In genomic region chr8:13287304-13287691, GRCm38 (mm10) we compare ENCODE assay signal across 8 mouse cellular contexts. TPM values are rescaled to one million over a fixed set of nuclear protein-coding genes. Genes with fewer than 3 reads are reported as not detected.
DNase-seq lines count a peak whose midpoint lies in the region; ATAC-seq and TF ChIP-seq lines count a peak whose summit lies in the region.

No protein-coding gene starts in this region.

- no peaks in the 10 kb centered on the region for H3K27me3 ChIP-seq in embryonic facial prominence, embryonic 14.5 days (replicated peaks; ENCODE audit: control insufficient read depth, insufficient read depth, low read length)
- H3K27me3 ChIP-seq in limb, embryonic 15.5 days, result no peaks in the 10 kb centered on the region
- H3K27me3 ChIP-seq in midbrain, embryonic 16.5 days (ENCODE audit: control insufficient read depth, insufficient read depth, low read depth, low read length), result no peaks in the 10 kb centered on the region

- TF ChIP-seq POLR2A in bone marrow, adult 2 months (IDR thresholded peaks at IDR 0.05; ENCODE audit: borderline replicate concordance, control insufficient read depth, low read depth, low read length), result peak; percentile 83

- WGBS in bone marrow, adult 2 months, result under 1% methylated on average over 34 of the region's 34 CpGs
- 0% methylated on average over 21 of the region's 34 CpGs for WGBS in embryonic facial prominence, embryonic 14.5 days
- WGBS in limb, embryonic 15.5 days, result under 1% methylated on average over 29 of the region's 34 CpGs
- under 1% methylated on average over 34 of the region's 34 CpGs for WGBS in midbrain, embryonic 16.5 days

- H3K9ac ChIP-seq in embryonic facial prominence, embryonic 14.5 days (ENCODE audit: low read depth, low read length), result peak overlapping the region; percentile 77
- peak overlapping the region; percentile 75 for H3K9ac ChIP-seq in limb, embryonic 15.5 days
- peak overlapping the region; percentile 74 for H3K9ac ChIP-seq in midbrain, embryonic 16.5 days (ENCODE audit: low read depth, low read length)

- H3K9me3 ChIP-seq in embryonic facial prominence, embryonic 14.5 days (ENCODE audit: control insufficient read depth, low read length), result no peaks in the 10 kb centered on the region
- no peaks in the 10 kb centered on the region for H3K9me3 ChIP-seq in limb, embryonic 15.5 days
- no peaks in the 10 kb centered on the region for H3K9me3 ChIP-seq in midbrain, embryonic 16.5 days (replicated peaks; ENCODE audit: control insufficient read depth, low read length, poor library complexity, severe bottlenecking)

- peak; percentile 64 for ATAC-seq in embryonic facial prominence, embryonic 14.5 days (ENCODE audit: low read depth)
- peak; percentile 69 for ATAC-seq in limb, embryonic 15.5 days (ENCODE audit: insufficient number of reproducible peaks, low FRiP score, low TSS enrichment, low read depth)
- peak; percentile 80 for ATAC-seq in midbrain, embryonic 16.5 days

- H3K36me3 ChIP-seq in embryonic facial prominence, embryonic 14.5 days (ENCODE audit: control insufficient read depth, insufficient read depth, low read length), result 0 out of 2 replicates have a peak, but pooled peaks cover 8% of the 10 kb centered on the region
- peaks cover 5% of the 10 kb centered on the region for H3K36me3 ChIP-seq in limb, embryonic 15.5 days
- H3K36me3 ChIP-seq in midbrain, embryonic 16.5 days (ENCODE audit: control insufficient read depth, insufficient read depth, low read length), result no peaks in the 10 kb centered on the region

- H3K4me1 ChIP-seq in bone marrow, adult 2 months (ENCODE audit: control insufficient read depth, insufficient read depth, low read length), result peaks cover 2% of the 10 kb centered on the region; the same call in 1 of the 2 replicates
- H3K4me1 ChIP-seq in embryonic facial prominence, embryonic 14.5 days (ENCODE audit: control insufficient read depth, insufficient read depth, low read length), result peaks cover 15% of the 10 kb centered on the region
- peaks cover 14% of the 10 kb centered on the region for H3K4me1 ChIP-seq in limb, embryonic 15.5 days
- H3K4me1 ChIP-seq in midbrain, embryonic 16.5 days (ENCODE audit: control insufficient read depth, insufficient read depth, low read length), result peaks cover 23% of the 10 kb centered on the region

- peak overlapping the region; percentile 99 for H3K4me3 ChIP-seq in bone marrow, adult 2 months (replicated peaks; ENCODE audit: control insufficient read depth, low read depth, low read length)
- H3K4me3 ChIP-seq in embryonic facial prominence, embryonic 14.5 days (ENCODE audit: low read depth, low read length), result peak overlapping the region; percentile 89
- peak overlapping the region; percentile 89 for H3K4me3 ChIP-seq in limb, embryonic 15.5 days
- peak overlapping the region; percentile 76 for H3K4me3 ChIP-seq in midbrain, embryonic 16.5 days (ENCODE audit: low read depth, low read length)

- H3K27ac ChIP-seq in bone marrow, adult 2 months (ENCODE audit: control insufficient read depth, insufficient read depth, low read depth, low read length, poor library complexity), result peak overlapping the region; percentile 100
- peak overlapping the region; percentile 76 for H3K27ac ChIP-seq in embryonic facial prominence, embryonic 14.5 days (replicated peaks; ENCODE audit: low read depth, low read length)
- peak overlapping the region; percentile 92 for H3K27ac ChIP-seq in limb, embryonic 15.5 days
- H3K27ac ChIP-seq in midbrain, embryonic 16.5 days (ENCODE audit: low read length), result peak overlapping the region; percentile 93

- peak overlapping the region; percentile 92 for H3K4me2 ChIP-seq in embryonic facial prominence, embryonic 14.5 days (ENCODE audit: low read depth, low read length)
- H3K4me2 ChIP-seq in limb, embryonic 15.5 days, result peak overlapping the region; percentile 74
- peak overlapping the region; percentile 95 for H3K4me2 ChIP-seq in midbrain, embryonic 16.5 days (ENCODE audit: low read length)

- no peak for TF ChIP-seq CTCF in bone marrow, adult 2 months (IDR thresholded peaks at IDR 0.05; ENCODE audit: control insufficient read depth, insufficient read depth, low read length)

- peak; percentile 93 for DNase-seq in A20 (ENCODE audit: low read depth, low spot score)
- peak; percentile 87 for DNase-seq in embryonic facial prominence, embryonic 14.5 days (ENCODE audit: low spot score)
- DNase-seq in heart, adult 18-20 months, result peak; percentile 90 to 95
- DNase-seq in kidney, adult 18-20 months, result peak; percentile 94
- peak; percentile 86 to 91 for DNase-seq in spleen, postnatal 10 days (ENCODE audit: low spot score in 2 of 2)

RNA-seq across cellular contexts. Expression of gene Dcun1d2, which starts 0.6 kb away (rescaled TPM):
- 5.7 and 7.4 TPM in 2 replicates for polyA plus RNA-seq in bone marrow, adult 2 months (2011; ENCODE audit: insufficient read depth, insufficient read length, low replicate concordance, missing spikeins)
- polyA plus RNA-seq in embryonic facial prominence, embryonic 14.5 days (2014; fragmentation: Nextera tagmentation; extraction: Ambion mirVana), result 27.5 and 28.7 TPM in 2 replicates
- total RNA-seq in heart, adult 18-20 months (2021), result 10 to 100 TPM; 64.4 to 68.7 TPM
- 29.7 and 32.0 TPM in 2 replicates for polyA plus RNA-seq in limb, embryonic 15.5 days (2015; fragmentation: Nextera tagmentation; extraction: Ambion mirVana)
- 35.5 and 35.9 TPM in 2 replicates for polyA plus RNA-seq in midbrain, embryonic 16.5 days (2015; fragmentation: Nextera tagmentation; extraction: Ambion mirVana)

RNA-seq across cellular contexts. Expression of gene Tmco3, which starts 0.7 kb away (rescaled TPM):
- polyA plus RNA-seq in bone marrow, adult 2 months (2011; ENCODE audit: insufficient read depth, insufficient read length, low replicate concordance, missing spikeins), result 7.4 and 7.9 TPM in 2 replicates
- 44.5 and 45.4 TPM in 2 replicates for polyA plus RNA-seq in embryonic facial prominence, embryonic 14.5 days (2014; fragmentation: Nextera tagmentation; extraction: Ambion mirVana)
- 10 to 100 TPM; 27.4 to 28.2 TPM for total RNA-seq in heart, adult 18-20 months (2021)
- polyA plus RNA-seq in limb, embryonic 15.5 days (2015; fragmentation: Nextera tagmentation; extraction: Ambion mirVana), result 44.4 and 47.7 TPM in 2 replicates
- 45.1 and 54.1 TPM in 2 replicates for polyA plus RNA-seq in midbrain, embryonic 16.5 days (2015; fragmentation: Nextera tagmentation; extraction: Ambion mirVana)

RNA-seq across cellular contexts. Expression of gene Adprhl1, which starts 33.3 kb away (rescaled TPM):
- 0.99 TPM in 1 of 2 replicates, not detected in the other for polyA plus RNA-seq in bone marrow, adult 2 months (2011; ENCODE audit: insufficient read depth, insufficient read length, low replicate concordance, missing spikeins)
- 13.9 and 18.1 TPM in 2 replicates for polyA plus RNA-seq in embryonic facial prominence, embryonic 14.5 days (2014; fragmentation: Nextera tagmentation; extraction: Ambion mirVana)
- total RNA-seq in heart, adult 18-20 months (2021), result 100 to 1,000 TPM; 577 to 637 TPM
- polyA plus RNA-seq in limb, embryonic 15.5 days (2015; fragmentation: Nextera tagmentation; extraction: Ambion mirVana), result 5.0 and 17.3 TPM in 2 replicates
- 0.29 TPM in 1 of 2 replicates, not detected in the other for polyA plus RNA-seq in midbrain, embryonic 16.5 days (2015; fragmentation: Nextera tagmentation; extraction: Ambion mirVana)

RNA-seq across cellular contexts. Expression of gene Tfdp1, which starts 51.3 kb away (rescaled TPM):
- polyA plus RNA-seq in bone marrow, adult 2 months (2011; ENCODE audit: insufficient read depth, insufficient read length, low replicate concordance, missing spikeins), result 56.4 and 72.3 TPM in 2 replicates
- 150 and 168 TPM in 2 replicates for polyA plus RNA-seq in embryonic facial prominence, embryonic 14.5 days (2014; fragmentation: Nextera tagmentation; extraction: Ambion mirVana)
- 10 to 100 TPM; 35.2 to 38.1 TPM for total RNA-seq in heart, adult 18-20 months (2021)
- 143 and 160 TPM in 2 replicates for polyA plus RNA-seq in limb, embryonic 15.5 days (2015; fragmentation: Nextera tagmentation; extraction: Ambion mirVana)
- polyA plus RNA-seq in midbrain, embryonic 16.5 days (2015; fragmentation: Nextera tagmentation; extraction: Ambion mirVana), result 87.2 and 96.5 TPM in 2 replicates

Comparison
In these comparisons a context has a peak if more than half of its experiments do, and no peak if none do; other contexts are left out.
1. Peak in every context shown above with its lines: DNase-seq, ATAC-seq, H3K4me3 ChIP-seq and H3K27ac ChIP-seq.